Mouse (Mus musculus) hindbrain, embryonic 14.5 days (tissue): ENCODE data around the gene Nlrc4. TPM values are rescaled to one million over a fixed set of nuclear protein-coding genes. Genes with fewer than 3 reads are reported as not detected.

Experiments
- ATAC-seq: fragments of 200-750 bp; cut with Nextera tagmentation; 2 replicates; pipeline ENCODE4 v1.8.0; 2017; ENCODE audit warnings: moderate number of reproducible peaks, mild to moderate bottlenecking, moderate TSS enrichment, moderate library complexity; ENCODE audit not compliant: low FRiP score
- DNase-seq: peaks from one replicate; pipeline ENCODE4 v3.0.0-alpha.2; 2015; ENCODE audit warnings: low spot score
- H3K27ac ChIP-seq: fragments of 300-500 bp; sonication (generic); 2 replicates; pipeline ENCODE4 v1.5.1; 2014; ENCODE audit warnings: mild to moderate bottlenecking, moderate library complexity
- H3K27me3 ChIP-seq: fragments of 300-500 bp; sonication (generic); 2 replicates; pipeline ENCODE4 v1.6.1; 2014; ENCODE audit warnings: mild to moderate bottlenecking, low read length, mixed read lengths; ENCODE audit not compliant: control insufficient read depth, insufficient read depth
- H3K36me3 ChIP-seq: fragments of 300-500 bp; sonication (generic); replicated peaks from 2 replicates; pipeline ENCODE4 v1.6.1; 2014; ENCODE audit not compliant: control insufficient read depth, insufficient read depth
- H3K4me1 ChIP-seq: fragments of 300-500 bp; sonication (generic); replicated peaks from 2 replicates; pipeline ENCODE4 v1.6.1; 2014; ENCODE audit warnings: antibody characterized with exemption, low read length, mixed read lengths; ENCODE audit not compliant: control insufficient read depth, insufficient read depth
- H3K4me2 ChIP-seq: fragments of 300-500 bp; sonication (generic); replicated peaks from 2 replicates; pipeline ENCODE4 v1.6.1; 2014; ENCODE audit warnings: mild to moderate bottlenecking, moderate library complexity
- H3K4me3 ChIP-seq: fragments of 300-500 bp; sonication (generic); replicated peaks from 2 replicates; pipeline ENCODE4 v1.5.1; 2014; ENCODE audit warnings: mild to moderate bottlenecking, low read length
- H3K9ac ChIP-seq: fragments of 300-500 bp; sonication (generic); 2 replicates; pipeline ENCODE4 v1.6.1; 2014
- H3K9me3 ChIP-seq: fragments of 300-500 bp; sonication (generic); 2 replicates; pipeline ENCODE4 v1.6.1; 2016; ENCODE audit warnings: low read length; ENCODE audit not compliant: control insufficient read depth
- WGBS: fragments of 180-500 bp; shearing (Covaris S2); extraction: QIAGEN DNeasy Blood & Tissue Kit; methylation state at CpG from one replicate; pipeline ENCODE4 v1.1.7; 2014; 5-methylcytosine and 5-hydroxymethylcytosine counted together
- polyA plus RNA-seq: library from polyadenylated mRNA; unstranded; fragments of >200 nt; fragmentation: Nextera tagmentation; extraction: Ambion mirVana; gene quantifications from 2 replicates; pipeline ENCODE4 v1.2.1, GENCODE M21; 2014

The Nlrc4 gene
- polyA plus RNA-seq, 1 experiment from 2014 or later: 0.44 TPM

DNA sequence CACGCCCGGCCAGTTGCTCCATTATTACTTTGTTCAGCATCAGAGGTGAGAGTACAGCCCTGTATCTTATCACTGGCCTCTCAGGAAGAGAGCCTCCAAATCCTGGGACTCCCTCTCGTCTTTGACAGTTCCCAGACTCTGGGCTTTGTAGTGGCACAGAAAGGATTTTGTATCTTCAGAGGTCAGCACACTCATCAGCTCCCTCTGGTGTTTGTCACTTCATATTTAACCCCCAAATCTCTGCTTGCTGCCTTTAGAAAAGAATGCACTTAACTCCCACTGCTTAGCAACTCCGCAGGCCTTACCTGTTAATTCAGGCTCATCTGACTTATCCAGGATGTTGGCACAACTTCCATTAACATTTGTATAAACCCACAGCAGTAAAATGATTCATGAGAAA is 49.2 kb downstream of the Nlrc4 start:
- DNase-seq: no peak
- no peaks in the 10 kb centered on the region for H3K9me3 ChIP-seq
- no peak overlapping the region for H3K9ac ChIP-seq
- no peak overlapping the region for H3K4me2 ChIP-seq
- peaks cover 81% of the 10 kb centered on the region for H3K36me3 ChIP-seq
- WGBS: 73% methylated on average over 4 of the region's 4 CpGs
- no peaks in the 10 kb centered on the region for H3K4me1 ChIP-seq
- no peak for ATAC-seq
- no peak overlapping the region for H3K27ac ChIP-seq
- no peaks in the 10 kb centered on the region for H3K27me3 ChIP-seq
- no peak overlapping the region for H3K4me3 ChIP-seq

GRCm38 (mm10) chr17:74406487-74406886 is 52.5 kb downstream of the Nlrc4 start:
- H3K36me3 ChIP-seq: peaks cover 80% of the 10 kb centered on the region
- 91% methylated on average over 8 of the region's 8 CpGs for WGBS
- ATAC-seq: no peak

DNA sequence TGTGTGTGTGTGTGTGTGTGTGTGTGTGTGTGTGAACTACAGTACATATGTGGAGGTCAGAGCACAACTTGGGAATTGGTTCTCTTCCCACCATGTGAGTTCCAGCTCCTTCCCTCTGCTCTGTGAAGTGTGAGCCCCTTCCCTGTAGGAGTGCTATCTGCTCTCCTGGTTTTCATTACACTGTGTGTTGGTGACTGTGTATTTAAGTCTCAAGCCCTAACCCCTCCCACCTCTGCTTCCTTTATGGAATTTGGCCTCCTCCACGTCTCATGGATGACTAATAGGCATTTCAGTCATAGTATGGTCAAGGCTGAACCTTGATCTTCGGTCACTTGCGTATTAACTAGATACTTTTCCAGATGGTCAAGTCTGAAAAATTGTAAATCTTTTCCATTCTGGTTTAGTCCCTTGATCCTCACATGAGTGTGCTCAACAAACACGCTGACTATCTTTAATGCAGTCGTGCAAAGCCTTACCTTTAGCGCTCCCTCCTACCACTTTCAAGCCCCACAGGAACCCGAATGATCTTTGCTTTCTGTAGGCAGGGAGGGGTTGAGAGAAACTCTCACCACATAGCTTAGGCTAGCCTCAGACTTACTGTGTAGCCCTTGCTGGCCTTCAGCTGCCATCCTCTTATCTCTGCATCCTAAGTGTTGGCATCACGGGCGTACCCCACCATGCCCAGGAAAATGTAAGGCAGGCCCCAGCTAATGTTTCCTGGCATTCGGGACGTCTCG is 56.3 kb downstream of the Nlrc4 start:
- H3K9ac ChIP-seq: no peak overlapping the region
- H3K4me2 ChIP-seq: no peak overlapping the region
- H3K36me3 ChIP-seq: peaks cover 55% of the 10 kb centered on the region
- WGBS: 95% methylated on average over 12 of the region's 12 CpGs
- no peaks in the 10 kb centered on the region for H3K4me1 ChIP-seq
- H3K27ac ChIP-seq: no peak overlapping the region
- ATAC-seq (no peak), DNase-seq (no peak)
- H3K4me3 ChIP-seq: no peak overlapping the region
- H3K27me3 ChIP-seq: no peaks in the 10 kb centered on the region
- no peaks in the 10 kb centered on the region for H3K9me3 ChIP-seq

More at GRCm38 (mm10) chr17:74406487-74406886, 52.5 kb downstream of the Nlrc4 start:
- Histone ChIP-seq H3K27me3 (no peaks in the 10 kb centered on the region), H3K4me1 (no peaks in the 10 kb centered on the region), H3K27ac (no peak overlapping the region), H3K4me3 (no peak overlapping the region), H3K9me3 (no peaks in the 10 kb centered on the region), H3K4me2 (no peak overlapping the region), H3K9ac (no peak overlapping the region)
- no peak for DNase-seq

GRCm38 (mm10) chr17:74397173-74397572 is 61.8 kb downstream of the Nlrc4 start:
- Histone ChIP-seq H3K4me1 (peaks cover 12% of the 10 kb centered on the region), H3K9ac (no peak overlapping the region), H3K4me3 (no peak overlapping the region), H3K27ac (no peak overlapping the region), H3K27me3 (no peaks in the 10 kb centered on the region), H3K36me3 (peaks cover 4% of the 10 kb centered on the region; the same call in 1 of the 2 replicates), H3K9me3 (no peaks in the 10 kb centered on the region), H3K4me2 (no peak overlapping the region)
- WGBS: 82% methylated on average over 2 of the region's 2 CpGs
- no peak for DNase-seq
- ATAC-seq: no peak

DNA sequence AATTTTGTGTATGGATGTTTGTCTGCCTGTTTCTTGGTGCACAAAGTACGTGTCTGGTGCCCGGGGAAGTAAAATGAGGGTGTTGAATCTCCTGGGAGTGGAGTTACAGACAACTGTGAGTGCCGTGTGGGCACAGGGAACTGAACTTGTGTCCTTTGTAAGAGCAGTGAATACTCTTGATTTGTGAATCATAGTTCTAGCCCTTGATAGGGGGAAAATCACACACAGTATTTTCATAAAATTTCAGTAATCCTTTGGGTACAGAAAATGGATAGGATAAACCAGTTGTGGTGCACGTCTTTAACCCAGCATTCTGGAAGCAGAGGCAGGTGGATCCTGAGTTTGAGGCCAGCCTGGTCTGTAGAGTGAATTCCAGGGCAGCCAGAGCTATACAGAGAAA is 62.2 kb downstream of the Nlrc4 start:
- Histone ChIP-seq H3K4me1 (peaks cover 12% of the 10 kb centered on the region), H3K36me3 (peaks cover 2% of the 10 kb centered on the region; the same call in 1 of the 2 replicates), H3K27me3 (no peaks in the 10 kb centered on the region), H3K4me3 (no peak overlapping the region), H3K9ac (peak overlapping the region; percentile 77; the same call in 1 of the 2 replicates), H3K4me2 (peak overlapping the region; percentile 78), H3K9me3 (no peaks in the 10 kb centered on the region), H3K27ac (no peak overlapping the region)
- 87% methylated on average over 4 of the region's 4 CpGs for WGBS
- ATAC-seq (no peak), DNase-seq (no peak)

GRCm38 (mm10) chr17:74395383-74396065 is 63.4 kb downstream of the Nlrc4 start, which contains the start of gene Slc30a6:
Slc30a6 (plus strand) TSS chr17:74395608.
- H3K4me1 ChIP-seq: peaks cover 12% of the 10 kb centered on the region
- ATAC-seq: peak; percentile 98
- H3K36me3 ChIP-seq: peaks cover 4% of the 10 kb centered on the region; the same call in 1 of the 2 replicates
- H3K27me3 ChIP-seq: no peaks in the 10 kb centered on the region
- H3K9me3 ChIP-seq: no peaks in the 10 kb centered on the region
- WGBS: under 1% methylated on average over 41 of the region's 41 CpGs
- H3K9ac ChIP-seq: peak within 1 kb of the TSS; percentile 77
- peak; percentile 95 for DNase-seq
- peak within 1 kb of the TSS; percentile 68 for H3K4me3 ChIP-seq
- H3K4me2 ChIP-seq: peak within 1 kb of the TSS; percentile 78
- peak within 1 kb of the TSS; percentile 87 for H3K27ac ChIP-seq

DNA sequence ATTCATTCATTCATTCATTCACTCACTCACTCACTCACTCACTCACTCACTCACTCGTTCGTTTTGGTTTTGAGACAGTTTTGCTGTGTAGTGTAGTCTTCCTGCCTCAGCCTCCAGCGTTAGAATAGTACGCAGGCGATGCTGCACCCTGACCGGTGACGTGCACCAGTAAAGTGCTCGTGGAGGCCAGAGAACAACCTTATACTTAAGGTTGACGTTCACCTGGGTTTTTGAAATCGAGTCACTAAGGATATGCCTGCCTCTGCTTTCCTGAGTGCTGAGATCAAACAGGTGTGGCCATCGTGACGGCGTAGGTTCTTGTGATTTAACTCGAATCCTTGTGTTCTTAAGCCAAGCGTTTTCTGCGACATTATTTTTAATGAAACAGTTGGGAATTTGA is 64.1 kb downstream of the Nlrc4 start:
- Histone ChIP-seq H3K4me3 (peak overlapping the region; percentile 68), H3K27ac (no peak overlapping the region), H3K27me3 (no peaks in the 10 kb centered on the region), H3K9me3 (no peaks in the 10 kb centered on the region), H3K36me3 (peaks cover 10% of the 10 kb centered on the region; the same call in 1 of the 2 replicates), H3K4me1 (peaks cover 12% of the 10 kb centered on the region), H3K9ac (peak overlapping the region; percentile 44), H3K4me2 (peak overlapping the region; percentile 78)
- DNase-seq (peak; percentile 24), ATAC-seq (peak; percentile 34)
- 33% methylated on average over 16 of the region's 16 CpGs for WGBS

DNA sequence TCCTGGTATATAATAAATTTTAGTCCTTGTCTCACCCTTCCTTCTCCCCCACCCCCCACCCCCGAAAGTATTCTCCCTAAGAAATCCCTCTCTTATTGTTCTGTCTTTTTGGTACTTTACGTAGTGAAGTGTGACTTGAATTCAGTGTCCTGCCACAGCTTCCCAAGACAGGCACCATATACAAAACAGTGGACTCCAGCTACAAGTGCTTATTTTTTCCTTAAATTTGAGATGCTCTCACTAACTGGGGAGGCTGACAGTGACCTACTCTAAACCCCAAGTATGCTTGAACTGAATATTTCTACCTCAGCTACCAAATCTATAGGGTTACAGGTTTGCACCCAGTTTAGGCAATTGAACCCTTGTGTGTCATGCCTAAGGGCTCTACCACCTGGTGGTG is 64.6 kb downstream of the Nlrc4 start:
- Histone ChIP-seq H3K27me3 (no peaks in the 10 kb centered on the region), H3K4me1 (peaks cover 12% of the 10 kb centered on the region), H3K36me3 (peaks cover 11% of the 10 kb centered on the region; the same call in 1 of the 2 replicates), H3K27ac (no peak overlapping the region), H3K4me2 (0 out of 2 replicates have a peak overlapping the region, but pooled peaks have one; percentile 78), H3K4me3 (peak overlapping the region; percentile 68; the same call in 1 of the 2 replicates), H3K9ac (no peak overlapping the region), H3K9me3 (no peaks in the 10 kb centered on the region)
- DNase-seq (no peak), ATAC-seq (no peak)
- WGBS: 85% methylated on average over 2 of the region's 2 CpGs

DNA sequence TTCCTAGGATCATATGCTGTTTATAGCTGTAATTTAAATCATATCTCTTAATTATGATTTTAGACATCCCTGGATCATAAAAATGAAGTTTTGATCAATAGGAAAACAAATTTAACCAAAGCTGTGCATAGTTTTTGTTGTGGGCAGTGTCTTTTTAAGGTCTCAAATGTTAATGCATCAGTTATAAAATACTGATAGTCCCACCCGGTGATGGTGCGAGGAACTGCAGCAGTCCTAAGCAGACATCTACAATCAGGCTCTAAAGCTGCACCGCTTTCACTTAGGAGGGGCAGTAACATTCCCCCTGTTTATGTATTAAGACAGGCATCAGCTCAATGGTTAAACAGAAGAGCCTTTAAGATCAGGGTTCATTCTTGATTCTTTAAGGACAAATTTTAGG is 69.1 kb downstream of the Nlrc4 start:
- no peak overlapping the region for H3K9ac ChIP-seq
- no peak overlapping the region for H3K4me2 ChIP-seq
- 82% methylated on average over 3 of the region's 3 CpGs for WGBS
- H3K27me3 ChIP-seq: no peaks in the 10 kb centered on the region
- ATAC-seq: no peak
- no peak for DNase-seq
- H3K4me3 ChIP-seq: no peak overlapping the region
- no peak overlapping the region for H3K27ac ChIP-seq
- no peaks in the 10 kb centered on the region for H3K9me3 ChIP-seq
- peaks cover 52% of the 10 kb centered on the region for H3K36me3 ChIP-seq
- no peaks in the 10 kb centered on the region for H3K4me1 ChIP-seq
